Mouse (Mus musculus): Measurements from ENCODE around the gene Styxl1. TPM values are rescaled to one million over a fixed set of nuclear protein-coding genes. Genes with fewer than 3 reads are reported as not detected.

Gene Styxl1
- polyA plus RNA-seq, 2 experiments = 0.02 TPM; not detected in 1

DNA sequence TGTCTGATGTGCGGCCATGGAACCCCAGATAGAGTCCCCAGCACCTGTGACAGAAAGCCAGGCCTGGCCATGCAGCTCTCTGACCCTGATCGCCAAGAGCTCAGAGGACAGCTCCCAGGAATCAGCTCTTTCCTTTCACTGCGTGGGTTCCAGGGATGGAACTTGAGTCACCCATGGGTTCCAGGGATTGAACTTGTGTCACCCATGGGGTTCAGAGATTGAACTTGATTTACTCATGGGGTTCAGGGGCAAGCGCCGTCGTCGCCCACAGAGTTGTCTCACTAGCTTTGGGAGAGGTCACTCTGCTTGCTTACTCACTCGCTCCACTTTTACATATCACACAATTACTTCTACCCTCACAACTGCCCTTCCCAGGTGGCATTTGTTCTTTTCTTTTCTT, 57.1 kb downstream of the Styxl1 start:
- 81% methylated on average over 8 of the region's 8 CpGs for WGBS (ENCODE audit: insufficient replicate concordance)
- no peak overlapping the region for H3K4me3 ChIP-seq (ENCODE audit: insufficient read depth in 1 of 2, low read depth in 2 of 2, low read length in 2 of 2)
- H3K36me3 ChIP-seq (replicated peaks; ENCODE audit: control insufficient read depth, insufficient read depth, low read depth) = no peaks in the 10 kb centered on the region; the same call in 1 of the 2 replicates
- no peak for ATAC-seq (ENCODE audit: insufficient read depth)
- H3K9me3 ChIP-seq (ENCODE audit: control insufficient read depth, low read length) = no peaks in the 10 kb centered on the region
- H3K4me2 ChIP-seq (ENCODE audit: low read depth) = no peak overlapping the region
- TF ChIP-seq EP300 (IDR thresholded peaks at IDR 0.05; ENCODE audit: low read depth) (no peak), CTCF (IDR thresholded peaks at IDR 0.05; ENCODE audit: low read depth) (no peak)
- no peak overlapping the region for H3K9ac ChIP-seq (replicated peaks)
- no peak overlapping the region for H3K27ac ChIP-seq
- no peak for DNase-seq (ENCODE audit: low read depth in 3 of 3, low spot score in 3 of 3)
- no peaks in the 10 kb centered on the region for H3K27me3 ChIP-seq (ENCODE audit: control insufficient read depth, insufficient read depth, low read length)
- H3K4me1 ChIP-seq (replicated peaks; ENCODE audit: control insufficient read depth in 2 of 2, insufficient read depth in 2 of 2, low read length in 1 of 2) = no peaks in the 10 kb centered on the region

DNA sequence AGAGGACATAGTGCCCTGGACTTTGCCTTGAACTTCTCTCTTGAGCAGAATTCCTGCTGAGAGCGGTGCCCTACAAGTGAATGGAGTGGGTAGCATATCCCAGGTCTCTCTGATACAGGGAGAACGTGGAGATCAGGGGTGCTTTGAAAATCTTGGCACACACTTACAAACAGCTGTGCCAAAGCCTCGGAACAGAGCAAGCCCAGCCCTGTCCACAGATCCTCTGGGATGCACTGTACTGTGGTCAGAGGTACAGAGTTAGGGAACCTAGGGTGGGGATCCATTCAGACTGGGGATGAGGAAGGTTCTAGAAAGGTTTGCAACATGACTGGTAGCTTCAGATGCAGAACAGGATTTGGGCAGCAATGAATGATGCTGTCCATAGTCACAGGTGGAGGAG, 58.1 kb downstream of the Styxl1 start:
- Histone ChIP-seq H3K27ac (no peak overlapping the region), H3K27me3 (ENCODE audit: control insufficient read depth, insufficient read depth, low read length) (no peaks in the 10 kb centered on the region), H3K4me2 (ENCODE audit: low read depth) (no peak overlapping the region), H3K9me3 (ENCODE audit: control insufficient read depth, low read length) (no peaks in the 10 kb centered on the region), H3K36me3 (replicated peaks; ENCODE audit: control insufficient read depth, insufficient read depth, low read depth) (no peaks in the 10 kb centered on the region; the same call in 1 of the 2 replicates), H3K4me1 (replicated peaks; ENCODE audit: control insufficient read depth in 2 of 2, insufficient read depth in 2 of 2, low read length in 1 of 2) (no peaks in the 10 kb centered on the region), H3K9ac (replicated peaks) (no peak overlapping the region), H3K4me3 (ENCODE audit: insufficient read depth in 1 of 2, low read depth in 2 of 2, low read length in 2 of 2) (no peak overlapping the region)
- TF ChIP-seq EP300 (IDR thresholded peaks at IDR 0.05; ENCODE audit: low read depth) = no peak
- no peak for TF ChIP-seq CTCF (IDR thresholded peaks at IDR 0.05; ENCODE audit: low read depth)
- ATAC-seq (ENCODE audit: insufficient read depth) = no peak
- DNase-seq (ENCODE audit: low read depth in 3 of 3, low spot score in 3 of 3) = no peak
- 72% methylated on average over 3 of the region's 3 CpGs for WGBS (ENCODE audit: insufficient replicate concordance)

DNA sequence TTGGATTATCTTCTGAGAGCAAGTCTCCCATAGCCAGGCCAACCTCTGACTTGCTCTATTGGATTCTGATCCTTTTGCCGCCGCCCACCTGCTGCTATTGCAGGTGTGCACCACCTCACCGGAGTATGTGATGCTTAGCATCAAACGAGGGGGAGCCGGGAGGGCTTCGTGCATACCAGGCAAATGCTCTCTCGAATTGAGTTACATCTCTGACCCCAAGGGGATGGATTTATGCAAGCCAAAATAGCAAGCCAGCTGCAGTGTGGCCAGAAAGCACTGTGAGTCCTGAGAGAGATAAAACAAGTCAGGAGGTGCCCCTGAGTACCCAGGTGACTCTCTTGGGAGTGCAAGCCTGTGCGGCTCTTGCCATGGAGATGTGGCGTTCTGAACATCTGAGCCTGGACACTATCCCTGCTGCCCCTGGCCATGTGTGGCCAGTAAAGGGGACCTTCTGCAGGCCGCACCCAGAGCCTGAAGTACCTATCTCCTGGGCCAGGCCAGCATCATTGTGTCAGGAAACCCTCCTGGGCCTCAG, 58.5 kb downstream of the Styxl1 start:
- WGBS (ENCODE audit: insufficient replicate concordance) = 74% methylated on average over 10 of the region's 10 CpGs
- Histone ChIP-seq H3K9me3 (ENCODE audit: control insufficient read depth, low read length) (no peaks in the 10 kb centered on the region), H3K4me2 (ENCODE audit: low read depth) (no peak overlapping the region), H3K9ac (replicated peaks) (no peak overlapping the region), H3K4me3 (ENCODE audit: insufficient read depth in 1 of 2, low read depth in 2 of 2, low read length in 2 of 2) (no peak overlapping the region), H3K4me1 (replicated peaks; ENCODE audit: control insufficient read depth in 2 of 2, insufficient read depth in 2 of 2, low read length in 1 of 2) (no peaks in the 10 kb centered on the region), H3K27ac (no peak overlapping the region), H3K36me3 (replicated peaks; ENCODE audit: control insufficient read depth, insufficient read depth, low read depth) (no peaks in the 10 kb centered on the region; the same call in 1 of the 2 replicates), H3K27me3 (ENCODE audit: control insufficient read depth, insufficient read depth, low read length) (no peaks in the 10 kb centered on the region)
- no peak for TF ChIP-seq EP300 (IDR thresholded peaks at IDR 0.05; ENCODE audit: low read depth)
- no peak for TF ChIP-seq CTCF (IDR thresholded peaks at IDR 0.05; ENCODE audit: low read depth)
- DNase-seq (ENCODE audit: low read depth in 3 of 3, low spot score in 3 of 3) (no peak), ATAC-seq (ENCODE audit: insufficient read depth) (no peak)

DNA sequence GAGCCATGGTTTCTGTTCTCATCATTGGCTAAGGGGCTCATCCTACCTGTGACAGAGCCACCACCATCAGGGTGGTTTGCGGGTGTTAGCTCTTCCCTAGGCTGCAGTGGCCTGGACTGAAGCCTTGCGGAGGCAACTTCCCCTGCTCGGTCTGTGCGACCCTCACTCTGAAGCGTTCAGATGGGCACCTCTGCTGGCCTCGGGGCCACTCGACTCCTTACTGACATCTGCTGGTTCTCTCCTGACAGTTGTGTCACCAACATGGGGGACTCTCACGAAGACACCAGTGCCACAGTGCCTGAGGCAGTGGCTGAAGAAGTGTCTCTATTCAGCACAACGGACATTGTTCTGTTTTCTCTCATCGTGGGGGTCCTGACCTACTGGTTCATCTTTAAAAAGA, 62.6 kb downstream of the Styxl1 start:
- WGBS (ENCODE audit: insufficient replicate concordance) = 42% methylated on average over 10 of the region's 10 CpGs
- no peak overlapping the region for H3K27ac ChIP-seq
- H3K36me3 ChIP-seq (replicated peaks; ENCODE audit: control insufficient read depth, insufficient read depth, low read depth) = no peaks in the 10 kb centered on the region; the same call in 1 of the 2 replicates
- H3K27me3 ChIP-seq (ENCODE audit: control insufficient read depth, insufficient read depth, low read length) = no peaks in the 10 kb centered on the region
- H3K4me1 ChIP-seq (replicated peaks; ENCODE audit: control insufficient read depth in 2 of 2, insufficient read depth in 2 of 2, low read length in 1 of 2) = peaks cover 12 to 27% of the 10 kb centered on the region in 2 experiments
- no peaks in the 10 kb centered on the region for H3K9me3 ChIP-seq (ENCODE audit: control insufficient read depth, low read length)
- ATAC-seq (ENCODE audit: insufficient read depth) (no peak), DNase-seq (ENCODE audit: low read depth in 3 of 3, low spot score in 3 of 3) (no peak)
- no peak overlapping the region for H3K4me2 ChIP-seq (ENCODE audit: low read depth)
- H3K4me3 ChIP-seq (ENCODE audit: insufficient read depth in 1 of 2, low read depth in 2 of 2, low read length in 2 of 2) = no peak overlapping the region
- H3K9ac ChIP-seq (replicated peaks) = no peak overlapping the region
- TF ChIP-seq EP300 (IDR thresholded peaks at IDR 0.05; ENCODE audit: low read depth) = no peak
- peak; percentile 54 for TF ChIP-seq CTCF (IDR thresholded peaks at IDR 0.05; ENCODE audit: low read depth)

DNA sequence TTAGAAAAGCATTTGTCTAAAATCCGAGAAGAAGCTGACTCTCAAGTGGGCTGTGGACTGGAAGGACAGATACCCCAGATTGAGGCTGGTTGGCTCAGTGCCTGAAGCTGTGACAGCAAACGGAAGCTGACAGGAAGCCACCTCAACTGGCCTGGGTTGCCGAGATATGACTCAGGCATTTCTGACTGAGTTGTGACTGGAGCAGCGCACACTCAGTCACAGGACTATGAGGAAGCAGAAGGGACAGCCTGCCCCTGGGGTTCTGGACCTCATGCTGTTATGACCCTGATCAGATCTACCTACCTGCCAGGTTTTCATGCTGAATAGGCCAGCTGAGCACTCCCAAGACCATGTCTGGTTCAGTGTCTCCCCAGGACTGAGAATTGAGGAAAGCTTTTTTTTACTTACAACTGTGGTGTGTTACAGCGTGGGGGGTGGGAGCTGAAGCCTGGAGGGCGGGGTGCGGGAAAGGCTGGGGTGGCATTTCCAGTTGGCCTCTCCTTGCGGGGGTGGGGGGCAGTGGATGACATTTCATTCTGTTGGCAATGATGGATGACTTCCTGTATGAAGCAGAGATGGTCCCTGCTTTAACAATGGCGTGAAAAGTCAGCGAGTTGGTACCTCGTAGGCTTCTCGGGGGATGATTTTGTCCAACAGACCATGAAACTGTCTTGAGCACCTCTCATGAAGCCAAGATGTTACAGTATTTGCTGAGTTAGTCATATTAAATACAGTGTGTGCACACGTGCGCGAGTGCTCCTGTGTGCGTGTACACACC, 64.6 kb downstream of the Styxl1 start:
- Histone ChIP-seq H3K4me2 (ENCODE audit: low read depth) (0 out of 2 replicates have a peak overlapping the region, but pooled peaks have one; percentile 3), H3K27ac (no peak overlapping the region), H3K4me1 (replicated peaks; ENCODE audit: control insufficient read depth in 2 of 2, insufficient read depth in 2 of 2, low read length in 1 of 2) (peaks cover 12 to 27% of the 10 kb centered on the region in 2 experiments), H3K9ac (replicated peaks) (no peak overlapping the region), H3K4me3 (ENCODE audit: insufficient read depth in 1 of 2, low read depth in 2 of 2, low read length in 2 of 2) (no peak overlapping the region), H3K36me3 (replicated peaks; ENCODE audit: control insufficient read depth, insufficient read depth, low read depth) (no peaks in the 10 kb centered on the region; the same call in 1 of the 2 replicates), H3K27me3 (ENCODE audit: control insufficient read depth, insufficient read depth, low read length) (no peaks in the 10 kb centered on the region), H3K9me3 (ENCODE audit: control insufficient read depth, low read length) (no peaks in the 10 kb centered on the region)
- 24% methylated on average over 16 of the region's 16 CpGs for WGBS (ENCODE audit: insufficient replicate concordance)
- DNase-seq (ENCODE audit: low read depth in 3 of 3, low spot score in 3 of 3) (peak; percentile 54 to 67 (median 55)), ATAC-seq (ENCODE audit: insufficient read depth) (peak; percentile 80)
- peak; percentile 54 for TF ChIP-seq EP300 (IDR thresholded peaks at IDR 0.05; ENCODE audit: low read depth)
- no peak for TF ChIP-seq CTCF (IDR thresholded peaks at IDR 0.05; ENCODE audit: low read depth)
